Mouse (Mus musculus): ENCODE measurements at regions not wholly inside any gene's neighbourhood (a gene's known extent, or its start where the extent isn't known, plus 50 kb on each side); places are given as distances from the start of the nearest gene placed in this dataset.

DNA sequence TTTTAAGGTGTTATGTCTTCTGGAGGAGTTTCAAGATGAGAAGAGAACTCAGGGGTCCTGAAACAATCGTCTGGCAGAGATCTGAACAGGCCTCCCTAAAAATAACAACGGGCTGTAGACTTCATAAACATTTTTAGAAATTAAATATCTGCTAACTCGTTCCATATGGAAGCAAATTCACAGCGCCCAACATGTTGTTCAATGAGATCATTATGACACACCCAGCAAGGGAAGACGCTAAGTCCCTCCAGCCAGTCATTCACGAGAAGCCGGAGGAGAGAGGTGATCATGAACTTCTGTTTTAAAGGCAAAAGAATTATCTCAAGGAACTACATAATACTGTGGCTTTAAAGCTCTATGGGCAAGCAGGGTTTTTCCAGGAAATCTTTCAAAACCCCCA is 334.8 kb downstream of the Efna5 start:
- no peak for DNase-seq (ENCODE audit: low spot score)

DNA sequence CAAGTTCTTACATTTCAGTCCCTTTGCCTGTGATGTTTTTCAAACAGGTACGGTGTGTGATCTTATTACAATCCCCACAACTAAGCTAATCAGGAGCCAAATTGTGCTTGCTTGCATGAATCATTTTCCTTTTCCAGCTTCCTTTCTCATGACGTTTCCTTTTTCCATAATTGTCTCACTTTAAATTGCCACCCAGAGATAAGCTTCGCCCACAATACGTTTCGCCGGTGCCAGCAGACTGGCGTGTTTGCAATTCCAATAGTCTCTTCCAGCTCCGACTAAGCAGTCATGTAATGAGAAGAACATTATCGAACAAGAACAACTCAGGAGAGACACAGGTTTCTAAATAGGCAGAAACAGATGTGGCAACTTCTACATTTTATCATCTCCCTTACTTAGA is 335.8 kb downstream of the Efna5 start:
- DNase-seq (ENCODE audit: low spot score): no peak

DNA sequence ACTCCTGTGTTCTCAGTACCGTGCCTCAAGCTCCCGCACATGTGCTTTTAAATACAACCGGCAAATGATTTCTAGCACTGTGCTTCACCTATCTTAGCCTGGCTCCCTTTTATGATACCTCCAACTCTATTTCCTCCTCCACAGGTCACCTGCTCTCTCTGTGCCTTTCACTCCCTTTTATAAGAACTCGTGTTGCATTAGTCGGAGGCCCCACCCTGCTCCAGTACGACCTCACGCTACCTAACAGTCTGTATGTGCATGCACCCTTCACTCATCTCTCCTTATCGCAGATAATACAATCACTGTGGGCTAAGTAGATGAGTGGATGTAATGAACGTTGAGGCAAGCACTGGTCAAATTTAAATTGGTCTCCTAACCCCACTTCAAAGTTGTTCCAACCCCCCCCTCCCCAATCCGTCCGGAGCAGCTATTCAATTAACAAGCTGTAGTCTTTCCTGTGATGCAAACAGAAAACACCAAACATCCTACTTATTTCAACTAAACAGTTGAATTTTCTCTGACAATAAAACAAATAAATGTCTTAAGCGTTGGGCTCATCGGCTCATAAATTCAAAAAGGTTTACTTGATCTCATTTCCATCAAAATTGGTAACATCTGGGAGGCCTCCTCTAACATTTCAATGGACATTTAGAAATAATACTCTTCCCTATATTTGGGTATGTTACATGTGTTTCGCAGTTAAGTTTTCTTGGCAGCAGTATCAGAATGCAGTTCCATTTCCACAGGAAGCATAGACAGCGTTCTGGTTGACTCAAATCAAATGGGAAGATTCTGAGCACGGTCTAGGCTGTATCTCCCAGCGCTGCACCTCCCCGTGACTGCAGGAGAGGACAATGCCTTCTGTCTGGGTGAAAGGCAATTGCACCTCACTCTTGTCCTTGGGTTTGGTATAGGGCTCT is 337.8 kb downstream of the Efna5 start:
- no peak for DNase-seq (ENCODE audit: low spot score)

DNA sequence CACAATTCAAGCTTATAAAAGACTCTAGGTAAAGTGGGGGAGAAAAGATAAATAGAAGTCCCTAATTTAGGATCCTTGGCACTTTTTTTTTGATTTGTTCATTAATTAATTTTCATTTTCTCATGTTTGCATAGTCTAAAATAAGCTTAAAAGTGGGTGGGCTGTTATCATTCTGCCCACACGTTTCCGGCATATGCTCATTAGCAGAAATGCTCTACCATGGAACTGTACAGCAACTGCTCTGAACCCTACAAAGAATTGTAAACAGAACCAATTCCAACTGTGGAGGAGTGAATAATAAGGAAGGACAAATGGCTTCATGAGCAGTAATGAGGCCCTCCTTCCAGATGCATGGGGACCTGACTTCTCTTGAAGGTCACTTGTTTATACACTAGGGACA is 351.2 kb downstream of the Efna5 start:
- no peak for DNase-seq (ENCODE audit: low spot score)

DNA sequence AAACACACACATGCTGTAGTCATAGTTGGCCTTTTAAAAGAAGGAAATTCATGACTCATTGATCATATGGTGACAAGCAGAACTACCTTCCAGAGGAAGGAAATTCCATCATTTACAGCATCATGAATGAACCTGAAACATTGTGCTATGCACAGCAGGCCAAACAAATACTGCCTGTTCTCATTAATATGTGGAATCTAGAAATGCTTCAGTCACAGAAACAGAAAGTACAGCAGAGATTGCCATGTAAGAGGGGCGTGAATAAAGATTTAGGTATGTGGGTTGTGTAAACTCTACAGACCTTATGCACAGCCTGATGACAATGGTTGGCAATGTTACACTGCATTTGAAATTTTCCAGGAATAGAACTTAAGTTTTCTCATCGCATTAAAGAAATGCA is 353.6 kb downstream of the Efna5 start:
- DNase-seq (ENCODE audit: low spot score): no peak

DNA sequence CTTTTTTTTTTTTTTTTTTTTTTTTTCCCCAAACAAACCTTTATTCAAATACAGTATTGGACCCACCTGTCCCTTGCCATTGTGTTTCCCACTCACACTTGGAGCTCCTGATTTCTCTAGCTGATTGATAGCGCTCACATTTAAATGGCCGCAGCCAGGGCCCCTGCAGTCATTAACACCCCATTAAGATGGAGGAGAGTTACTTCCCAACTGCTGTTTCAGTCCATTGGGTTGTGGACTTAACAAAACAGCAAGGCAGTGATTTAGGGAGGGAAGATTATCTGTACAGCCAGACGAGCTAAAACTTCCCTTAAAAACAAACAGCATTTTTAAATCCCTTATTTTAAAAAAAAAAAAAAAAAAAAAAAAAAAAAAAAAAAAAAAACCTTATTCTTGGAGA is 367.5 kb downstream of the Efna5 start:
- no peak for DNase-seq (ENCODE audit: low spot score)

DNA sequence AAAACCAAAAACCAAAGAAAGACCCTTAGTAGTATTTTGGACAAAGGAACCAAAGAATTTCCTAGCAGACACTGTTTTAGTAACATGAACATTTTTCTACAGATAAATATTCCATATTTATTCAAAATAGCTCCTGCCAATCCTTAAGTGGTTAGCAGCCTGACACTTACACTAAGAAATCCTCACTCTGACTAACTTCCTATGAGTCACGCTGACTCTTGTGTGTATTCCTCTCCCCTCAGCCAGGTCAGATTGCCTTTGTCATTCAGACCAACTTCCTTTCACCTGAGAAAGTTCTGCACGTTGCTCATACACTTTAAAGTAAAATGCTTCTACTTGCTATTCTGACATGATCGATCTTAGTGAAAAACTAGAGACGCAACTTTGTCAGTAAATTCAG is 370.9 kb downstream of the Efna5 start:
- no peak for DNase-seq (ENCODE audit: low spot score)

DNA sequence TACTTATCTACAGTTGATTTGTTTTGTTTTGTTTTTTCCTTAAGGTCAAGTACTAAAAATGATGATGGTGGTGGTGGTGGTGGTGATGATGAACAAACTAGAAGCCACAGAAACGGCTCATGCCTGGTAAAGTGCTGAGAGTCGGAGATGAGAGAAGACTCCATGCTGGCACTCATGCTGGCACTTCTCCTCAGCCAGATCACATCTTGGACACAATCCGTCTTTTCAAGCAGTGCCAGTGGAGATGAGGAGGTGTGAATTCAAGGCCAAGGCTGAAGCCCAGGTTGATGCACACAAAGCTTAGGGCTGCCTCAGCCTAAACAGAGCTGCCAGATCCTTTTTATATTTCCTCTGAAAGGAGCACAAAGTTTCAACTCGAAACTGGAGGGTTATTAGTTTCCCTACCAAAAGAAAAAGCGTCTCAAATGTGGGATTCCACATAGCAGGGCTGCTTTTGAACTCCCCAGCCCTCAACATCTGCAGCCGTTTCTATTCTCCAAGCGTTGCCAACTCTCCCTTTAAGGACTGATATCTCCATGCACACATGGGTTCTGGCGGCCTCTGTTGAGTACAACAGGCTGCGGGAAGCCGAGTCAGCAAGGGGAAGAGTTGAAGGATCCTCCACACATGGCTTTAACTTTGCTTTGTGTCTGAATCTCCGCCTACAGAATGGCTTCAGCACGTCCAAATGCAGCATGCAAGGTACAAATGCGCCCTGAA is 373.2 kb downstream of the Efna5 start:
- DNase-seq (ENCODE audit: low spot score): no peak

DNA sequence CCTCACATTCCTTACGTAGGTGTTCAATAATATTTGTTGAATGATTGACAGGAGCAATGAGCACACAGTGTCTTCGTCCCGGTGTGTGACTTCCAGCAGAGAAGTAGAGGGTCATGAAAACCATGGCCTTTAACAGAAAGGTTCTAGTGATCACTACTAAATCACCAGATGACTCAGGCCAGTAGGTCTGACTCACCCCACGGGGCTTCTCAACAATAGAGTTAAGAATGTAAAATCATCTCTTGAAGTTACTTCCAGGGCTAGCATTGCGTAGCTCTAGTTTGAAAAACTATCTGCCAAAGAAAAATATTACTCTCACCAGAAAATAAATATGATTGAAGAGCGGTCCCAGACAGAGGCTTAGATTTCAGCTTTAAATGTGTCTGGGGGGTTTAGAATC is 376.4 kb downstream of the Efna5 start:
- DNase-seq (ENCODE audit: low spot score): no peak

DNA sequence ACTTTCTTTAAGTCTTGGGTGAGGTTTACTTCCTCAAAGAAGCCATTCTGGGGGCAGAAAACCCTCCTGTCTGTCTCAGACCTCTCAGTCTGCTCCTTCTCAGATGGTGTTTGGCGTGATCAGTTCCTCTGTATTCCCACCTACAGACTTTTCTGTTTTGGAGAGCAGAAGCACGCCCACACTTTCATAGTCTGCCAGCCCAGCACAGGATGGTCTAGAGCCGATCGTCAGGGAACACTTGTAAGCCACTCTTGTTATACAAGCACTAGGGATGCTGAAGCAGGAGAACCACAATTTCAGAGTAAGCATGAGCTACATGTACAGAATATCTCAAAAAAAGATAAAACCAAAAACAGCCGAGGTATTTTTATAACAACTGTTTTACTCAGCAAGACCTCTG is 410.4 kb downstream of the Efna5 start:
- no peak for DNase-seq (ENCODE audit: low spot score)

DNA sequence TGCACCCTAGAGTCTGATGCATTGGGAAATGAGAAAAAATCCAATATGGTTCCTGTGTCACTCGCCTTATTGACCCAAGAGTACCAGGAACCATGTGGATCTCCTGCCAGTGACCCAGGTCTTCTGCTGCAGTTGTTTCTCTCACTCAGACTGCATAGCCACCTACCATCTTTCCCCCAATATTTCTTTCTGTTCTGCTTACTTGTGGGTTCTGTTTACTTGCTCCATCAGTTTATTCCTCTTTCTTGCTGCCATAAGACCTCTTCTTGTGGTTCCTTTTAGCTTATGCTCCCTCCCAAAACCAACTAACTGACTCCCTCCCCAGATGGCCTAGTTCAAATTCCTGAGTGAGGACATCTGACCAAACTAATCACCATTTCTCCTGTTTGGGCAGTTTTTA is 411.8 kb downstream of the Efna5 start:
- no peak for DNase-seq (ENCODE audit: low spot score)

DNA sequence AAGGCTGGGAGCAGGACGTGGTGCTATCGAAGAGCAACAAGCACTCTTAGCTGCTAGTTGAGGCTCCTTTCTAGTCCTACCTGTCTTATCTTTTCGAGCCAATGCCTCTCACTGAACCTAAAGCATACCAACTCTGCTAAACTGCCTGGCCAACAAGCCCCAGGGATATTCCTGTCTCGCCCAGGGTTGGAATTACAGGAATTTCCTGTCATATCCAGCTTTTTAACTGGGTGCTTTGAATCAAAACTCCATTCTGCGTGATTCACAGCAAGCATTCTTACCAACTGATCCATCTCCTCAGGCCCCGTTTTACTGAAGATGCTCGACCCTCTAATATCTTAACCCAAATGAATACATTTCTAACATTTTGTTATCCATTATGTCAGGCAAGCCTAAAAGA is 412.3 kb downstream of the Efna5 start:
- DNase-seq (ENCODE audit: low spot score): no peak

DNA sequence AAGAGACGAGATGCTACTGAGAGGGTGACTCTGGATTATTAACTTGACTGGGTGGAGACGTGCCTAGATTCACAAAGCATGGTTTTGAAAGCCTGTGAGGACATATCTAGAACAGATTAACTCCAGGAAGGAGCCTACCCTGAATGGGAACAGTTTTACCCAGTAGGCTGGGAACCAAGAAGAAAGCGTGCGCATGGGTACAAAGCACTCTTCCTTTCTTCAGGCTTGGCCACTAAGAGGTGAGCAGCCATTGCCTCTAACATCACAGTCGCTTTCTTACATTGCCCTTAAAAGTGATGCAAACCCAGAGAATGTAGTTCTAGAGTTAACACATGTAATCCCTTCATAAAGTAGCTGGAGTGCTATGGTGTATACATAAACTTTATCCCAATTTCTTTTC is 414.0 kb downstream of the Efna5 start:
- no peak for DNase-seq (ENCODE audit: low spot score)

DNA sequence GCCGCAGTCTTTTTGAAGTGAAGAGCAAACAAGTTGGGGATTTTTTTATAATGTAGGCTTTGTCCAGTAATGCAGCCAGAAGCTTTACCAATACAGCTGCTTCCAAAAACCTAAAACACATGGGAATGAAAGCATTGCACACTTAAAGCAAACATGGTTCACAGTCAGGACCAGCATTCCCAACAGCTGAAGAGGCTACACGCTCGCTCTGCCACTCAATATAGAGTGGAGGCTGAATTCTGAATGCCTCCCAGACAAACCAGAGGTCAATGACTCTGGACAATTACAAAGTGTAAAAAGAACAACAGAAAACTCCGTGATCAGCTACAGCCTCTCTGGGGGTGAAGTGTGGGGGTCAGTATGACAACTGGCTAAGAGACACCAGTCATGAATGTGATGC is 416.1 kb downstream of the Efna5 start:
- DNase-seq (ENCODE audit: low spot score): no peak

DNA sequence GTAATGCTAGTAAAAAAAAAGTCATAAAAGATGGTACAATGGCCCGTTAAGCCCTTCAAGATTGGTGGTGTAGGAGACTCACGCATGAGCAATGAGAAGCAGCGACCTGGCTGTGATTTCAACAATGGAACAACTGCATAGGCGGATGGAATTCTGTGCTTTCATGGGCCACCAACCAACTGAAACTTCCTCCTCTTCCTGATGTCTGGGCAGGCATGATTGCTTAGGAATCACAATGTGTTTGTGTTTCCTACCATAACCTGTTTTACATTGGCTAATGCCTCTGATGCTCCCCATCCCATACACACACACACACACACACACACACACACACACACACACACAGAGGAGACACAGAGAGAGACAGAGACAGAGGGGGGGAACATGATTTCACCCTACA is 416.9 kb downstream of the Efna5 start:
- no peak for DNase-seq (ENCODE audit: low spot score)

DNA sequence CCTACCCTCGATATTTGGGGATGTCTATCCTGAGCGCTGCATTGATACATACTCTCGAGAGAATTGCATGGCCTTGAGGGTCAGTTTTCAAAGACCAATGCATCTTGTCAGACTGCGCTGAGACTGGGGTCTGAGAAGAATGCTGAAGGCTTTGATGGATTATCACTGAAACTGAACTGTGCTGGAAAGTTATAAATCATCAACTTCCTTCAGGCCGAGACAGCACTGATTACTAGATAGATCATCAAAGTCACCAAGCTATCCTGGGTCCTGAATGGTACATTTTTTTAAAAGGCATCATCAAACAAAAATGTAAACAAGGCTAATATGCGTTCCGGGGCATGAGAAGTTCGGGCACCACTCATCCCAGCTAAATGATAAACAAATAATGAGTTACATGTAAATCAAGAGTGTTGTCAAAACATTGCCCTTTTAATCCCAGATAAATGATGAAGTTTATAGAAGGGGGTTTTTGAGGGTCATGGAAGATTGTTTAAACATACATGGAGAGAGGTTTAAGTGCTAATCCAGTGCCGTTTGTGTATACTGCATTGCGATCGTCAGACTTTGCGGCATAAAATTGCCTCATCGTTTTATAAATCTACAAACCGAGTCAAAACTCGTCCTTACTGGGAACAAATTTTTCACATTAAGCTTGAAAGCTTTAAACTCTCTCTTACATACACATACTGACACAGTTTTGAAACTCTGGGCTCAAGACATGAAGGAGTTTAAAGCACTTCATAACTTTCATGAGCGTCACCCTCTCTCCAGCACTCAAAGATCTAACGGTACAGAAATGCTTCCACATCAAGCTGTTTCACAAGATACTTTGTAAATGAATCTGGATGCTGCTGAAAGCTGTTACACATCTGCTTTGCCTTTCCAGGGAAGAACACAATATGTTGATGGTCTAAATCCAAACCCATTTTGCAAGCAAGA is 419.5 kb downstream of the Efna5 start:
- DNase-seq (ENCODE audit: low spot score): no peak

DNA sequence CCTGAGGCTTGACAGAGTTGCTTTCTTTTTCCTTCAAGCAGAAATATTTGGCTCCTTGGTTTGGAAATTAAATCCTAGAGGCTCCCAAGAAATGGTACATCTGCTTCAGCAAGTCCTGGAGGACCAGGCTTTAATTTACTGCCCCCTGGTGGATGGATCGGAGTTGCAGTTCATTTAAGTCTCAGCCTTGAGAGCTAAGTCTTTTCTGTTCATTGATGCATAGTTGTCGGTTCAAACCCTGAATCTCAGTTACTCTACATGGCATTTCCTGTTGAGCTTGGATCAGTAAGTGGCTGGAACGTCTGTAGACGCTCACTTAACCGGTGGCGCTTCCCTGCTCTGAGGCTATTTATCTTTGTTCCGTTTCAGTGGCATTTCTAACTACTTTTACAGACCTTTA is 422.2 kb downstream of the Efna5 start:
- peak; percentile 83 for DNase-seq (ENCODE audit: low spot score)

DNA sequence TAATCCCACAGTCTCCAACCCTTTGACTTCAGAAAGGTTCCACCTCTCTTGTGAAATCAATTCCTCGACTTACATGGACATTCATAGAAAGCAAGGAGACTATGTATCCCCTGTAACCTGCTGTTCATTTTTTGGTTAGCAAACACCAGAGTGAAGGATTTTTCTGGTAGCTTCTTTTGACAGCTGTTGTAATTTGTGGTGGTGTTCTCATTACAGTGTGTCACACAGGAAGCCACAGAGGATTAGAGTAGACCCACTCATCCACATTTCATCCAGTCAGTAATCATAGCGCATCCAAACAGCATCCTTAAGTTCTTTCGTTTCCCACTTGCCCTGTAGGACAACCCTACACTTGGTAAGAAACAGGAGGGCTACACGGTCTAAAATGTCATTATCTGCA is 443.1 kb downstream of the Efna5 start:
- no peak for DNase-seq (ENCODE audit: low spot score)

DNA sequence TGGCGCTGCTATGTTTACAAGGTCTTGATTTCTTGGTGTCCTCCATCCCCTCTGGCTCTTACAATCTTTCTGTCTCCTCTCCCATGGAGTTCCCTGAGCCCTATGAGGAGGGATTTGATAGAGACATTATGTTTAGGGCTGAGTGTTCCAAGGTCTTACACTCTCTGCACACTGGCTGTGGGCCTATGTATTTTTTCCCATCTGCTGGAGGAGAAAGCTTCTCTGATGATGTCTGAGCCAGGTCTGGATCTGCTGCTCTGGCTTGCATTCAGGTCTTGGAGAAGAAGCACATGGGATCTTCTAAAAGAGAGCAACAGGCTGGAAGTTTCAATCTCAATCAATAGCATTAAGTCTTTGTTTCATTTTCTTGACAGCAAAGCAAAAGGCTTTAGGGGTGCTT is 445.1 kb downstream of the Efna5 start:
- DNase-seq (ENCODE audit: low spot score): peak; percentile 32

DNA sequence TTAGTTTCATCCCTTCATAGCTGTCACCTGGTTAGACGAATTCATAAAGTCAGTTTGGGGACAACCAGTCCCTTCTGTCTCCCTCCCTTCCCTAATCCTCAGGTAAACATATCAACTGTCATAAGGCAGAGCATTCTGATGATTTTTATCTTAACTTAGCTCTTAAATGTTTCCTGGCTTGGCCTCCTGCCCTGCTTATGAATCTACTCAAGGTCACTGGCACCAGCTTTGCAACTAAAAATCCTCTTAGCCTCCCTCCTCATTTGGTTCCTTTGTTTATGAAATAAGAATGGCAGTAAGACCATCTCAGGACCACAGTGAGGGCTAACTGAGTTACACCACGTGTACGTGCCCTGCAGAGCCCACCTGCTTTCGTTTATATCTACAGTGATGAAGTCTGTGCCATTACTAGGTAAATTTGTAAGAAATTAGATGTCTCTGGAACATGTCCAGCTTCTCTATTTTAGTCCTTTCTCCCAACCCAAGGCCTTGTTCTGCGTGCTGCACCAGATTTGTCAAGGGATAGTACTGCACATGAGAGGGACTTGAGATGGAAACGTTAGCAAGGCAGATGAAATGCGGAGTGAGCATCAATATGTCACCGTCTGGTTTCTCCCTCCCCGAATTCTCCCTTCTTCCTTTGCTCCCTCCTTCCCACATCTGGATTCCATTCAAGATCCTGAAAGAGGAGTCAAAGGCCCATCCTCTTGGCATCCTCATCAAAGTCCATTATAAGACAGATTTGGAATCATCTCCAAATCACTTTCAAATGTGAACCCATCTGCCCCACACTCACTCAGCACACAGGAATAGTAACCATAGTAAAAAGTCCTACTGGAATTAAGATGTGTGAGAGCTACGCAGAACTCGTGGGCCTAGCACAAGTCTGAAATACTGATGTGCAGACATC is 457.4 kb downstream of the Efna5 start:
- no peak for DNase-seq (ENCODE audit: low spot score)

DNA sequence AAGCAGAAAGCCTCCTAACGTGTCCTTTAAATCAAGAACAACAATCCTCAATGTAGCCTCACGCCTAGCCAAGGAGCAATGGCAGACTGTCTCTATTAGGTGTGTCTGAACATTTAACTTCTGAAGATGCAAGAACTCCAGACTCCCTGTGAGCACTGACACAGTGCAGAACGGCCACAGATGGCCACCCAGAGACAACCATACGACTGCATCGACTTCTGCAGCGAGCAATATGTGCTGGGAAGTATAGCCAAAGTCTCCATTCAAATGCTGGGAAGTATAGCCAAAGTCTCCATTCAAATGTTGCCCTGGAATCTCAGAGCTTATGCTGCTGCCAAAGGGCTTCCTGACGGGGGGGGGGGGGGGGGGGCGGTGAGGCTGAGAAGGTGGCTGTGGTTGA is 463.5 kb downstream of the Efna5 start:
- no peak for DNase-seq (ENCODE audit: low spot score)
